Mouse (Mus musculus) urinary bladder, postnatal 25 days (tissue): Measurements from ENCODE around the gene Slc35g3.

Experiments used
- DNase-seq: peaks from one replicate; pipeline ENCODE4 v3.0.0; 2022; ENCODE audit warnings: low spot score

Slc35g3 gene

DNA sequence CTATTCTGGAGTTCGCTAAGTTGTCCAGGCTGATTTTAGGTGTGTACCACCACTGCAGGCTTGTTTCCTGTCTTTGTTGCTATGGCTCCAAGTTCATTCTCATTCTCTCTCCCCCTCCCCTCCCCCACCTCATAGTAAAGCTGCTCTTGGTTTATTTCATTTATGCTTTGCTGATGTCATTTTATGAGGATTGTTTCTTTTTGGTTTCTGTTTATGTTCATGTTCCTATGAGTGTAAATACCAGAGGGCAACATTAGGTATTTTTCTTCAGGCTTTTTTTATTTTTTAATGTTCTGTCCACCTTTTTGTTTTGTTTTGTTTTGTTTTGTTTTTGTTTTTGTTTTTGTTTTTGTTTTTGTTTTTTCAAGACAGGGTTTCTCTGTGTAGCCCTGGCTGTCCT lies at the start of gene Slc35g3:
TSS of gene Slc35g3 (minus strand) at position 101 of the 400 bp plus-strand sequence.
- no peak for DNase-seq

GRCm38 (mm10) chr11:69810280-69810679 lies 48.5 kb upstream of the Slc35g3 start:
- no peak for DNase-seq

DNA sequence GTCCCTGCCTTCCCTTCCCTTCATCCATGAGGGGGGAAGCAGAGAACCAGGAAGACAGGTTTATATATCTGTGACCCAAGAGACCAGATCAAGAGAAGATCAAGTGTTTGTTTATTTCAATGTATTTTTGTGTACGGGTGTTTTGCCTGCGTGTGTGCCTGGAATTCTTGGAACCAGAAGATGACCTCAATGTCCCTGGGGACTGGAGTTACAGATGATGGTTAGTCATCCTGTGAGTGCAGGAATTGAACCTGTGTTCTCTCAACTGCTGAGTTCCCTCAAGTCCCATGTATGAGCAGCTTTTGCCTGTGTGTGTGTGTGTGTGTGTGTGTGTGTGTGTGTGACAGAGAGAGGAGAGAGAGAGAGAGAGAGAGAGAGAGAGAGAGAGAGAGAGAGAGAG lies 45.9 kb upstream of the Slc35g3 start:
- no peak for DNase-seq

DNA sequence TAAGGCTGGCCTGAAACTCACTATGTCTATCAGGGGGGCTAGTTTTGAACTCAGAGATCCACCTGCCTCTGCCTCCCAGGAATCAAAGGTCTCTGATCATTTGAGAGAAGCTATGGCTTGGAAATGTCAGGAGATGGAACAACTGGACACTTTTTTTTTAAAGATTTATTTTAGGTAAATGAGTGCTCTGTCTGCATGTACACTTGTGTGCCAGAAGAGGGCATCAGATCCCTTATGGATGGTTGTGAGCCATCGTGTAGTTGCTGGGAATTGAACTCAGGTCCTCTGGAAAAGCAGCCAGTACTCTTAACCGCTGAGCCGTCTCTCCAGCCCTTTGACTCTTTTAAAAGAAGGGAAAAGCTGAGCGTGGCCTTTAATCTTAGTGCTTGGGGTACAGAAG lies 44.6 kb upstream of the Slc35g3 start:
- no peak for DNase-seq

DNA sequence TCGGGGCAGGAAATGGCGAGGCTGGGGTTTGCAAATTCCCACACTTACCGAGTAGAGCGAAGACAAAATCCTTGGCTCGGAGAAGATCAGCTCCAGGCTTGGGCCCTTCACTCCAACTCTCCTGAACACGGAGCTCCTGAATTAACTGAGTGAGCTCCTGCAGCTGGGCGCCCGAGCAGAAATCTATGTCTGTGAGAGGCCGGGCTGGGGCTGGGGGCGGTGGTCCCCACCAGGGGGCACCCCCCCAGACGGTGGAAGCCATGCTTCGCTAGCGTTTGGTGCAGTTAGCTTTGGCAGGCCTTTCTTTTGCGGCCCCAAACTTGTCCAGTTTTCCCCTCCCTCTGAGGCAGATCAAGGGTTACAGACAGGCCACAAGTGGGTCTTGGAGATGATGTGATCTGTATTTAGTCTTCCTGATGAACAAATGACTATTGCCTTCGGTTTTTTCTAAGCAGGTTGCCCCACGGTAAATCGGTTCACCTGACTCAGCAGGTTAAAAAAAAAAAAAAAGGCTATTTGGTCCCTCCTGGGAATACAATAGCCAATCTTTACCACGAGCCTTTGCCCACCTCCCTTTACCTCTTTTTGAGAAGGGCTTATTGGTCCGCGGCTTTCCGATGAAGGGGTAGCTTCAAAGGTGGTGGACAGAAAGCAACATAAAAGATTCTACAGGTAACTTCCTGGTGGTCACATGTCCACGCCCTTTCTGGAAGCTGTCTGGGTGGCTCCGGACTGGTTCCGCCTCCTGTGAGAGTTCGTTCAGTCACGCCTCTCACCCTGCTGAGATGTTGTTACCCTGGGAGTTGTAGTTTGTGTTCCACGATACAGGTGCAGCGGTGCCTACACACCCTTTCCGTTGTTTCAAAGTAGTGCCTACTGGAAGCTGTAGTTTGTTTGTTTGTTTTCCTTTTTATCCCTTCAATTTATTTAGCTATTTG lies 43.5 kb upstream of the Slc35g3 start, which contains the start of gene Tmem102:
TSS of gene Tmem102 (minus strand) at position 653 of the 938 bp plus-strand sequence.
- DNase-seq: peak; percentile 32

- peak; percentile 23 for DNase-seq
Measured at GRCm38 (mm10) chr11:69804652-69804940, 42.8 kb upstream of the Slc35g3 start.

- peak; percentile 58 for DNase-seq
Measured at GRCm38 (mm10) chr11:69803786-69804651, 42.3 kb upstream of the Slc35g3 start.

DNA sequence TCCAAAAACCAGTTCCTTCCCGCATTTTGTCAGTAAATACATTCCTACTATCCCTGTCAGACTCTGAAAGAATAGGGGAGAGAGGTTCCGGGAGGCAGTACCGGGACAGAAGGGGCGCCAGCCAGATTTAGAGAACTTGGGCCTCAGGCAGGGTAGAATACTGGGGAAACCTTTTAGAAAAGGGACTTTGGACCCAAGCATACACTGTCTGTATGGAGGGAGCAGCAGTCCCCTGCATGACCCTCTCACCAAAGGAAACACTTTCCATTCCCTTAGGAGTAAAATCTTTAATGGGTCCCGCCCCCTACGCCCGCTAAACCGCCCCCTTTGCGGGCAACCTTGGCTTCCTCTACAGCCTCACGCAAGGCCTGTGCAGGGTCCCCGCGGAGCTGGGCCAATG lies 41.6 kb upstream of the Slc35g3 start:
- no peak for DNase-seq

DNA sequence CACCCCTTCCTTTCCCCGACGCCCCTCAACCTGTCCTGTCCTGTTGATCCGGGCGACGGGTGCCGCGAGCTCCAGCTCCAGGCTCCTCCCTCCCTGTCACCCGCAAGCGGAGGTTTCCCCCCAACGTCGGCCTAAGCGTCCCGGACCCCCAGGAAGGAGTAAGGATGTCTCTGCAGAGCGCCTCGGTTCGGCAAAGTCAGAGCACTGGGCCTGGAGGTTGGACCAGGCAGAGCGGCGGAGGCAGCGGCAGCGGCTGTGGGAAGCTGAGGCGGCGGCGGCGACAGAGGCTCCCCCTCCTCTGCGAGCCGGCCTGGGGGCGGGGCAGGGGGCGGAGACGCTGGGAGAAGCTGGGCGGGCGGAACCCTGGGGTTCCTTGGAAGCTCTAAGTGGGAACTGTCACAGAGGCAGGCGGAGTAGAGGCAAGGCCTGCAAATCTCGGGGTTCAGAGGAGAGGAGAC lies 40.9 kb upstream of the Slc35g3 start:
- DNase-seq: peak; percentile 80

GRCm38 (mm10) chr11:69801379-69801977 lies 39.7 kb upstream of the Slc35g3 start, which contains the start of gene Fgf11:
Gene Fgf11, minus strand, starts transcription at chr11:69801857.
- DNase-seq: no peak

DNA sequence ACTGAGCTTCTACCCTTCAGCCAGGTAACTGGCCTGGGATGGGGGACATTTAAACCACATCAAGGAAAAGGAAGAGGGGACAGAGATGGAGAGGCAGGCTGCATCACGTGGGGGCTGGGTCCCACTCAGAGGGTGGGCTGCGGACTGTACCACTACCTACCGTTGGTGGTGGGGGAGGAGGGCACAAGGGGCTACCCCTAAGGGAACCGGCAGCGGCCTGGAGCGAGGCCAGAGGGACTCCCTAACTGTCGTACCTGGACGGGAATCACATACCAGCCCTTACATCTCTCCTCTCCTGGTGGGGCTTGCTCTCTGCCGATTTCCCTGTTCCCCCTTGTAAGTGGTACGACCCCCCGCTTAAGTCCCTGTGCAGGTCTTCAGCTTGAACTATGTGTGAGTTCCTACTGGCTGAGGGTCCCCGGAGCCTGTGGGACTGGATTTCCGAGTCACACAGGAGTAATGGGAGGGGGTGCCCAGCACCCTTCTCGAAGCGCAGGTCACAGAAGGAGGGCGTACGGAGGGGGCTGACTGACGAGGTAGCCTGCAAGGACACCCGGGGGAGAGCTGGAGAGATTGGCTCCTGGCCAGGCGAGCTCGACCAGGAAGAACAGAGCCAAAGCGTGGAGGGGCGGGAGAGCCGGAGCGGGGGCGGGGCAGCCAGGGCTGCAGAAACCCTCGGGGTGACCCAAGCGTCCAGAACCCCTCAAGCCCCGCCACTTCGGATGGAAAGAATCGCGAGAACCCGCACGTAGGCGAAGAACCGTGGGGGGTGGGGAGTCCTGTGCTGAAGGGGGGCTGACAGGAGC lies 38.8 kb upstream of the Slc35g3 start:
- DNase-seq: peak; percentile 54

DNA sequence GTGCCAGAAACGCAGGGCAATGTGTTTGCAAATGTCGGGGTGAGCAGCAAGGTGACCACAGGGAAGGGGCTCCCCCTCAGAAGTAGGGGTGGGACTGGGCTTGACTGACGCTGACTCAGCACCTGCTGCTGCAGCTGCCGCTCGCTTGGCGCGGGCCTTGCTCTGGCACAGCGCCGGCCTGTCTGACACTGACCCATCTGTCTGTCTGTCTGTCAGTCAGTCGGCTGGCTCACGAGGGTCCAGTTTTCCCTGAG lies 38.3 kb upstream of the Slc35g3 start:
- DNase-seq: no peak

GRCm38 (mm10) chr11:69799394-69800137 lies 37.8 kb upstream of the Slc35g3 start:
- no peak for DNase-seq

DNA sequence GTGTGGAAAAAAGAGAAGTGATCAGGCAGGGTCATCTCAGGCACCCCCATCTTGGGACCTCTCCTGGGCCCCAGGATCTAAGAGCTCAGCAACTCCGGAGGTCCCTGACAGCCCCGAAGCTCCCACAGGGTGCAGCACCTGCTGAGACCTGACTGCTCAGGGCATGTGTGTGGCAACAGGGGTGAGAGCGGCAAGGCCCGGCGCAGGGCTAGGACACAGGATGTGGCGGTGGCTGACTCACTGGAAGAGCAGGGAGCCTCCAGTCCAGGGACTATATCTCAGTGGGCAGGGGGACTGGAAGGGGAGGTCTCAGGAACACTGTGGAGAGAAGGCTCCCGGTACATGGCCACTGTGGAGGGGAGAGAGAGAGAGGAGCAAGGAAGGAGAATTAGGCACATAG lies 36.2 kb upstream of the Slc35g3 start:
- DNase-seq: no peak

DNA sequence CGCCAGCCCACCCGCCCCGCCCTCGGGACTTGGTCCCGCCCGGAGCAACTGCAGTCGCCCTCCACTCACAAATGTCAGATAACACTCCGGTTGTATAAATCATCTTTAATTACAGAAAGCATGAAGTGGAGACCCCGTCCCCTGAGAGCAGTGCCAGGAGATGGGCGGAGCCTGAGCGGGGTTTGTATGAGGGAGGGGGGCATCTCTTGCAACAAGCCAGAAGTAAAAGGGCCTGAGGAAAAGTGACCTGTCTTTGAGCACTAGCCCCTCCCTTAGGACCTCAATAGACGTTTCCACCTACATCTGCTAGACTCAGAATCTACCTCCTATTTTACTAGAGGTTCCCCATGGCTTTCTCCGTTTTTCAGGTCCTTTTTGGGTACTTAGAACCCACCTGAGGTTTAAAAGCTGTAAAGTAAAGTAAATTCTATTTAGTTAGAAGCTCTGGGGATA lies 34.2 kb upstream of the Slc35g3 start:
- no peak for DNase-seq

GRCm38 (mm10) chr11:69795168-69795982 lies 33.6 kb upstream of the Slc35g3 start, which contains the start of gene Chrnb1:
Gene Chrnb1, minus strand, starts transcription at chr11:69795943.
- DNase-seq: peak; percentile 84

GRCm38 (mm10) chr11:69793429-69793828 lies 31.7 kb upstream of the Slc35g3 start:
- no peak for DNase-seq

- DNase-seq: no peak
Measured at GRCm38 (mm10) chr11:69791420-69791819, 29.7 kb upstream of the Slc35g3 start.

GRCm38 (mm10) chr11:69789431-69789830 lies 27.7 kb upstream of the Slc35g3 start:
- DNase-seq: no peak

DNA sequence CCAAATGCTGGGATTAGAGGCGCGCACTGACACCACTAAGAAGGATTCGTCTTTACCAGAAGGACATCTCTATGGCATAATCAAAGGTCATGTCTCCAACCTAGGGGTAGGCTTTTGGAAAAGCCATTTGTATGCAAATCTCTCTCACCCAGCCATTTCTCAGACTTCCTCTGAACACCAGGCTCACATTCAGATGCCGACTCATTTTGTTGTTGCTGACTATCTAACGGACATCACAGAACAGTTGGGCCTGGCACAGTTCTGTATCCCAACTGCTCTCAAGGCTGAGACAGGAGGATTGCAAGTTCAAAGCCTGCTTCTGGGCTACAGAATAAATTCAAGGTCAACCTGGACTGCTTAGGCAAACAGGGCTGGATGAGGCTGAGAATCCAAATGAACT lies 25.5 kb upstream of the Slc35g3 start:
- DNase-seq: no peak
